Mouse (Mus musculus) liver, embryonic 14.5 days (tissue): ENCODE measurements around the gene Poldip2.

Experiments
- CTCF ChIP-seq: IDR thresholded peaks from 2 replicates; pipeline ENCODE4 v1.5.1; 2016; ENCODE audit warnings: antibody characterized with exemption, low read depth, control low read depth
- EP300 ChIP-seq: IDR thresholded peaks from 2 replicates; pipeline ENCODE4 v1.6.1; 2016; ENCODE audit warnings: antibody characterized with exemption, low read depth

DNA sequence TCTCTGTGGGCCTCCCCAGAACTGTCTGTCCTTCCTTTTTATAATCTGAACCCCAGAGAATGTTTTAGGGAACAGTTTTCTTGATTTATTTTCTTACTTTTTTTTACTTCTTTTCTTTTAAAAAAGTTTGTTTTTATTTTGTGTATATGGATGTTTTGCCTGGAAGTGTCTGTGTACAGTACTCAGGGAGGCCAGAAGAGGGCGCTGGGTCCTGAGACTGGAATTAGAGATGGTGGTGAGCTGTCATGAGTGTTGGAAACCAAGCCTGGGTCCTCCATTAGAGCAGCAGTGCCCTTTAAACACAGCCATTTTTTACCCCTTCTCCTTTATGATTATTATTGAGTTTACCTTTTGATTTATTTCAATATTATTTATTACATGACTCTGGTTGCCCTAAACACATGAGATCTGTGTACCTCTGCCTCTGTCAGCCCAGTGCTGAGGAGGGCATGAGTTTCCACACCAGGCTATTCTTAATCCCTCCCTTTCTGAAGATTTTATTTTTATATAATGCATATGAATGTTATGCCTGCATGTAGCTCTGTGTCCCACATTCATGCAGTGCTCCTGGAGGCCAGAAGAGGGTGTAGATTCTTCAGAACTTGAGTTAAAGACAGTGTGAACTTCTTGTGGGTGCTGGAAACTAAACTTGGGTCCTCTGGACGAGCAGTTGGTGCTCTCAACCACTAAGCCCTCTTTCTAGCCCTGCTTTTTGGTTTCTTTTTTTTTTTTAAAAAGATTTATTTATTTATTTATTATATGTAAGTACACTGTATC lies 3.7 kb downstream of the Poldip2 start:
- TF ChIP-seq CTCF (peak; percentile 69), EP300 (no peak)
